Mouse (Mus musculus) heart, postnatal 0 days (tissue): ENCODE measurements around the gene Lsm6. TPM values are rescaled to one million over a fixed set of nuclear protein-coding genes. Genes with fewer than 3 reads are reported as not detected.
A peak's percentile ranks its signal among the peaks of the same experiment; 100 is the strongest.

Experiments
- ATAC-seq: fragments of 200-750 bp; cut with Nextera tagmentation; 2 replicates; pipeline ENCODE4 v1.8.0; 2017; ENCODE audit warnings: low read depth, moderate number of reproducible peaks, moderate library complexity; ENCODE audit not compliant: insufficient read depth
- DNase-seq: peaks from one replicate; pipeline ENCODE4 v3.0.0-alpha.2; 2016; ENCODE audit warnings: low spot score
- H3K27ac ChIP-seq: fragments of 300-500 bp; sonication (generic); 2 replicates; pipeline ENCODE4 v1.5.1; 2014; ENCODE audit warnings: low read depth, mild to moderate bottlenecking
- H3K27me3 ChIP-seq: fragments of 300-500 bp; sonication (generic); 2 replicates; pipeline ENCODE4 v1.6.1; 2014; ENCODE audit warnings: low read length, mixed read lengths; ENCODE audit not compliant: control insufficient read depth, insufficient read depth
- H3K36me3 ChIP-seq: fragments of 300-500 bp; sonication (generic); replicated peaks from 2 replicates; pipeline ENCODE4 v1.6.1; 2014; ENCODE audit warnings: low read length, mixed read lengths; ENCODE audit not compliant: control insufficient read depth, insufficient read depth
- H3K4me1 ChIP-seq: fragments of 300-500 bp; sonication (generic); 2 replicates; pipeline ENCODE4 v1.6.1; 2014; ENCODE audit warnings: antibody characterized with exemption; ENCODE audit not compliant: control insufficient read depth, insufficient read depth
- H3K4me2 ChIP-seq: fragments of 300-500 bp; sonication (generic); 2 replicates; pipeline ENCODE4 v1.6.1; 2014; ENCODE audit warnings: low read depth, mild to moderate bottlenecking, low read length, moderate library complexity
- H3K4me3 ChIP-seq: fragments of 300-500 bp; sonication (generic); 2 replicates; pipeline ENCODE4 v1.5.1; 2014; ENCODE audit warnings: low read depth, low read length
- H3K9ac ChIP-seq: fragments of 300-500 bp; sonication (generic); replicated peaks from 2 replicates; pipeline ENCODE4 v1.6.1; 2014; ENCODE audit warnings: low read depth, low read length, mixed read lengths
- H3K9me3 ChIP-seq: fragments of 300-500 bp; sonication (generic); replicated peaks from 2 replicates; pipeline ENCODE4 v1.6.1; 2016; ENCODE audit warnings: low read length; ENCODE audit not compliant: control insufficient read depth
- CTCF ChIP-seq: IDR thresholded peaks from 2 replicates; pipeline ENCODE4 v1.5.1; 2016; ENCODE audit warnings: antibody characterized with exemption, control low read depth, low read depth
- EP300 ChIP-seq: IDR thresholded peaks from 2 replicates; pipeline ENCODE4 v1.6.1; 2016; ENCODE audit warnings: antibody characterized with exemption, low read depth
- WGBS: fragments of 180-500 bp; shearing (Covaris S2); extraction: QIAGEN DNeasy Blood & Tissue Kit; methylation state at CpG from one replicate; pipeline ENCODE4 v1.1.7; 2014; 5-methylcytosine and 5-hydroxymethylcytosine counted together
- polyA plus RNA-seq: library from polyadenylated mRNA; unstranded; fragments of >200 nt; fragmentation: Nextera tagmentation; extraction: Ambion mirVana; gene quantifications from 2 replicates; pipeline ENCODE4 v1.2.1, GENCODE M21; 2015
- total RNA-seq: library from RNA; depleted of rRNA; stranded (reverse); fragments of >200 nt; gene quantifications from 2 replicates; pipeline ENCODE4 v1.2.3, GENCODE M21; 2014; ENCODE audit warnings: low replicate concordance

Gene Lsm6
- total and polyA plus RNA-seq, 2 experiments from 2014 or later, result 7.8 to 102 TPM

DNA sequence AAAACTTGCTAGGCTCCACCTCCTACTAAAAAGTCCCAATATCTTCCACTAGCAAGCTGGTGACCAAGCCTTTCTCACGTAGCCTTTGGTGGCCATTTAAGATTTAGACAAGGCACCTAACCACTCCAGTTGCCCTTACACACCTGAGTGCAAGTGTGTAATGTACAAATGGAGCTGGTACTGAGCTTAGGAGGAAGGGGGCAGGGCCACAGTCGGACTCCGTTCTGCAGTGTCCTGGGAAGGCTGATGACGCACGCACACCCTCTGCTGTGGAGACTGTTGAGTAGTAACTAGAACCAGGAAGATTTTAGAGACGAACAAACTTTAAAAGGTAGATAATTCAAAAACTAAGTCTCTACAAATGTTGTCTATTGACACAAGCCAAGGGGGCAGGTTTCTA lies 19.7 kb downstream of the Lsm6 start:
- no peak overlapping the region for H3K4me3 ChIP-seq
- whole genome bisulfite sequencing, result 94% methylated on average over 6 of the region's 6 CpGs
- ATAC-seq (no peak), DNase-seq (no peak)
- no peaks in the 10 kb centered on the region for H3K27me3 ChIP-seq
- H3K4me2 ChIP-seq, result no peak overlapping the region
- no peak overlapping the region for H3K9ac ChIP-seq
- no peaks in the 10 kb centered on the region for H3K4me1 ChIP-seq
- no peak overlapping the region for H3K27ac ChIP-seq
- no peaks in the 10 kb centered on the region for H3K9me3 ChIP-seq
- H3K36me3 ChIP-seq, result peaks cover 17% of the 10 kb centered on the region
- no peak for TF ChIP-seq CTCF
- TF ChIP-seq EP300, result no peak

DNA sequence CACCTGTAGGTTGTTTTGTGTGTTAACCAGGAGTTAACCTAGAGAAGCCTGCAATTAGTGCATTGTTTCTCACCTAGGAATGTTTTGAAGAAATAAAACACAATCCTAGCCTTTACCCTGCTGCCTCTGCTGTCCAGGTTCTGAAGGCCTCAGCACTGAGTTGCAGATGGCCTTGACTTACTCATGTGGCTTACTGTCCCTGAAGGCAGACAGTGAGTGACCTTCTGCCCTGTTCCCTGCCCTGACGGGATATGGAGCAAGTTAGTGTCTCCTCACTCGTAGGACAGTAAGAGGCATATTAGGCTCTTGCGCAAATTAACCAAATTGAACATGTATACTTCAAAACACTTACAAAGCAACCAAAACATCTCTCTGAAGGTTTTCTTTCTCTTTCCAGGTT lies 22.3 kb downstream of the Lsm6 start:
- no peak overlapping the region for H3K9ac ChIP-seq
- no peak overlapping the region for H3K4me2 ChIP-seq
- no peak overlapping the region for H3K27ac ChIP-seq
- TF ChIP-seq EP300, result no peak
- TF ChIP-seq CTCF, result no peak
- no peaks in the 10 kb centered on the region; the same call in 1 of the 2 replicates for H3K9me3 ChIP-seq
- H3K27me3 ChIP-seq, result no peaks in the 10 kb centered on the region
- no peak overlapping the region for H3K4me3 ChIP-seq
- WGBS, result 82% methylated on average over 3 of the region's 3 CpGs
- no peak for DNase-seq
- H3K36me3 ChIP-seq, result peaks cover 6% of the 10 kb centered on the region; the same call in 1 of the 2 replicates
- no peaks in the 10 kb centered on the region for H3K4me1 ChIP-seq
- no peak for ATAC-seq

DNA sequence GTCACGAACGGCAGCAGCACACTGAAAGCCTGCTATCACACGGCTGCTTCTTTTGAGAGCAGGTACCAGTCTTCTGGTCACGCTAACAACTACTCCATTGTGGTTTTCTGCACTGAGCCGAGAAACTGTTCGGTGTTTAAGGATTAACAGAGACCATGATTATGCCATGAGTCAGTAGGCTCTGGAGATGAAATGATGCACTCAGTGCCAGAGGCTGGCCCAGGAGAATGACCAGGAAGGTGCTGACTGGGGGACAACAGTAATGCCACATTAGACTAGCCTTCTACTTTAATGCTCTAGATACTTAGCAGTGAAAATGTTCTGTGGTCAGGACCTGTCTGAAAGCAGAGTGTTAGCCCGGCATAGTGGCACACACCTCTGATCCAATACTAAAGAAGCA lies 23.0 kb downstream of the Lsm6 start:
- Histone ChIP-seq H3K4me2 (no peak overlapping the region), H3K27ac (no peak overlapping the region), H3K4me3 (no peak overlapping the region), H3K27me3 (no peaks in the 10 kb centered on the region), H3K36me3 (no peaks in the 10 kb centered on the region), H3K9ac (no peak overlapping the region), H3K9me3 (no peaks in the 10 kb centered on the region; the same call in 1 of the 2 replicates), H3K4me1 (no peaks in the 10 kb centered on the region)
- 85% methylated on average over 7 of the region's 7 CpGs for WGBS
- TF ChIP-seq EP300 (no peak), CTCF (no peak)
- DNase-seq (no peak), ATAC-seq (no peak)

DNA sequence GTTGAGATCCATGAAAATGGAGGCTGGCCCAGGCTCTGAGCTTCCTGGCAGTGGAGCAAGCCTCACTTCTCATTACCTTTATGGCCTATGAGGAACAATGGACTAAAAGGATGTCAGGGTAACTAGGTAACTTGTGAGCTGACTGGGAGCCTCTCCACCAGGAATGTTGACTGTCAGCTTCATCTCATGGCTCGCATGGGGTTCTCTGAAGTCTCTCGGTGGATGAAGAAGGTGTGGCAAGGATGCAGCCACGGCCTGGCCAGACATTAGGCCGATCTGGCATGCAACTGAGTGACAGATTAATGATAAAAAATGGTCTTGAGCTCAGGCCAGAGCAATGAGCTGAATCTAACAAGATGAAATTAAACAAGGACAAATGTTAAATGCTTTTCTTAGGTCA lies 27.7 kb downstream of the Lsm6 start:
- Histone ChIP-seq H3K27me3 (no peaks in the 10 kb centered on the region), H3K9me3 (no peaks in the 10 kb centered on the region; the same call in 1 of the 2 replicates), H3K4me2 (no peak overlapping the region), H3K4me3 (no peak overlapping the region), H3K4me1 (no peaks in the 10 kb centered on the region), H3K9ac (no peak overlapping the region), H3K27ac (no peak overlapping the region), H3K36me3 (no peaks in the 10 kb centered on the region)
- TF ChIP-seq CTCF, result no peak
- TF ChIP-seq EP300, result no peak
- no peak for ATAC-seq
- WGBS, result 74% methylated on average over 4 of the region's 4 CpGs
- no peak for DNase-seq

DNA sequence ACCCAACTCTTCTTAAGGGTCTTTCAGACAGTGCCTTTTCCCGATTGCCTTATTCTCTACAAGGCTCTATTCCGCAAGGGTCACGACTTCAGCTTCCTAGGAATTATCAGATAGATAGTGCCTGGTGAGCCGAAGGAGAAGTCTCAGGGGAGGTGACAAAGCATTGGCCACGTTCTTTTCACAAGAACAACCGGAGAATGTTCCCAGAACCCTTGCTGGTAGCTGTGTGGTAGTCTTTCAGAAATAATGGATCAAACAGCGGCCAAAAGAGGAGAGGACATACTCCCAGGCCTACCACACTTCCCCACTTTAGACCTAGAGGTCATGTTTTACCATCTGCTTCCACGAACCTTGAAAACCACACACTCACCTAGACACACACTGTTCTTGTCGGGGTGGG lies 44.1 kb downstream of the Lsm6 start:
- DNase-seq (no peak), ATAC-seq (no peak)
- 71% methylated on average over 9 of the region's 9 CpGs for WGBS
- H3K4me1 ChIP-seq, result no peaks in the 10 kb centered on the region
- no peak overlapping the region for H3K27ac ChIP-seq
- no peak overlapping the region for H3K9ac ChIP-seq
- no peaks in the 10 kb centered on the region for H3K36me3 ChIP-seq
- H3K4me2 ChIP-seq, result no peak overlapping the region
- H3K4me3 ChIP-seq, result no peak overlapping the region
- H3K27me3 ChIP-seq, result no peaks in the 10 kb centered on the region
- TF ChIP-seq CTCF (no peak), EP300 (no peak)
- no peaks in the 10 kb centered on the region for H3K9me3 ChIP-seq

DNA sequence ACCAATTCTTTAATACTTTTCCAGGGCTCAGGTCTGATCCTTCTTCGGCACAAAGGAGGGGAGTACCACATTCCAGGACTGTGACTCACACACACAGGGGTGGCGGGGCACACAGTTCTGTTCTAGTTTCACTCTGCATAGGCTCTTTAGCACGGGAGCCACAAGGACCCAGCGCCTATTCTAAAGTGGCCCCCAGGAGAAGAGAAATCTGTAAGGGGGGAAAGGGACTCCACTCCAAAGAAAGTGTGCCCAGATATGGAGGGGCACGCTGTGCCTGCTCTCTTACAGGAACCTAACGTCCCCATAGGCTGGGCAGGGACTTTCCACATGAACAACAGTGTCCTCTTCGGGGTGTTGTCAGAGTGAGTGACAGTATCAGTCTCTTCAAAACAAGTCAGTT lies 49.7 kb downstream of the Lsm6 start:
- no peaks in the 10 kb centered on the region for H3K27me3 ChIP-seq

More for the DNA sequence above, 49.7 kb downstream of the Lsm6 start:
- TF ChIP-seq CTCF (no peak), EP300 (no peak)
- Histone ChIP-seq H3K27ac (peak overlapping the region; percentile 46), H3K4me2 (peak overlapping the region; percentile 58), H3K4me3 (peak overlapping the region; percentile 38), H3K9ac (peak overlapping the region; percentile 45), H3K4me1 (no peaks in the 10 kb centered on the region), H3K36me3 (no peaks in the 10 kb centered on the region), H3K9me3 (no peaks in the 10 kb centered on the region)
- peak; percentile 90 for ATAC-seq
- 23% methylated on average over 7 of the region's 7 CpGs for WGBS
- DNase-seq, result peak; percentile 34
